Mouse (Mus musculus): ENCODE measurements around the gene Gm14434.
"Not testable (repeated sequence)": the region's sequence is repeated elsewhere in the genome, so short reads cannot be mapped to it uniquely, and the experiment has no call there.

Gene Gm14434

DNA sequence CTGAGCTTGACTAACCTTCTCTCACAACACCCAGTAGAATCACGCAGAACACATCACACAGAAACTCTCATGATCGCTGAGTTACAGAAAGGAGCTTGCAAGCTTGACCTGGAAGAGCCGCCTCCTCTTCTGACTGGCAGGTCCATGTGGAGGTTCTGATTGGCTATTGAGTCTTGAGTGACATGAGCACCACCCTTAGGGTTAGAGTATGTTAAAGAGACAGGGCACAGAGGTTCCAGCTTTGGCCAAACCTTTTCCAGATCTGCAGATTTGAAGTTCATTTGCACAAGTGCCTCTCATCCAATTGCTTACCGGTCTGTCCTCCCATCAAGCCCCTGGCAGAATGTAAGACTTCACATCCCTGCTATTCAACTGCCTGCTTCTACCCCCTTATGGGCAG, at the start of gene Gm14434:
Gene Gm14434, minus strand, starts transcription at position 101 of the 400 bp plus-strand sequence.
- DNase-seq (ENCODE audit: low spot score in 2 of 2), result not testable (repeated sequence)

DNA sequence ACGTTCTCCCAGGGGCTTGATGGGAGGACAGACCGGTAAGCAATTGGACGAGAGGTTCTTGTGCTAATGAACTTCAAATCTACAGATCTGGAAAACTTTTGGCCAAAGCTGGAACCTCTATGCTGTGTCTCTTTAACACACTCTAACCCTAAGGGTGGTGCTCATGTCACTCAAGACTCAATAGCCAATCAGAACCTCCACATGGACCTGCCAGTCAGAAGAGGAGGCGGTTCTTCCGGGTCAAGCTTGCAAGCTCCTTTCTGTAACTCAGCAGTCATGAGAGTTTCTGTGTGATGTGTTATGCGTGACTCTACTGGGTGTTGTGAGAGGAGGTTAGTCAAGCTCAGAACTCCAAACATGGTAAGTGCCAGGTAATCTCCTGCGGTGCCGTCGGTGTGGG, 34.2 kb upstream of the Gm14434 start, which contains the start of gene Zfp967:
Gene Zfp967, plus strand, starts transcription at position 301 of the 400 bp plus-strand sequence.
- DNase-seq (ENCODE audit: low spot score in 2 of 2), result not testable (repeated sequence)

- DNase-seq (ENCODE audit: low spot score in 2 of 2), result not testable (repeated sequence)
These were observed 63.3 kb downstream of the Gm14434 start, which contains the start of gene Gm14435 for GRCm38 (mm10) chr2:176423294-176423693. Gene Gm14435 (plus strand): TSS chr2:176423594.
